Mouse (Mus musculus) forebrain, embryonic 13.5 days (tissue): Measurements from ENCODE around the gene Wbp1l. TPM values are rescaled to one million over a fixed set of nuclear protein-coding genes. Genes with fewer than 3 reads are reported as not detected.
"Not testable (repeated sequence)": the region's sequence is repeated elsewhere in the genome, so short reads cannot be mapped to it uniquely, and the experiment has no call there.

Source experiments
- ATAC-seq: fragments of 200-750 bp; cut with Nextera tagmentation; 2 replicates; pipeline ENCODE4 v1.8.0; 2017
- H3K27ac ChIP-seq: fragments of 300-500 bp; sonication (generic); 2 replicates; pipeline ENCODE4 v1.5.1; 2015; ENCODE audit warnings: inconsistent platforms, mild to moderate bottlenecking, moderate library complexity
- H3K27me3 ChIP-seq: fragments of 300-500 bp; sonication (generic); 2 replicates; pipeline ENCODE4 v1.6.1; 2015; ENCODE audit warnings: mild to moderate bottlenecking, inconsistent platforms
- H3K36me3 ChIP-seq: fragments of 300-500 bp; sonication (generic); 2 replicates; pipeline ENCODE4 v1.6.1; 2015; ENCODE audit warnings: mild to moderate bottlenecking, inconsistent platforms; ENCODE audit not compliant: poor library complexity, severe bottlenecking
- H3K4me1 ChIP-seq: fragments of 300-500 bp; sonication (generic); 2 replicates; pipeline ENCODE4 v1.6.1; 2015; ENCODE audit warnings: inconsistent platforms
- H3K4me2 ChIP-seq: fragments of 300-500 bp; sonication (generic); 2 replicates; pipeline ENCODE4 v1.6.1; 2015; ENCODE audit warnings: inconsistent platforms, mild to moderate bottlenecking, moderate library complexity
- H3K4me3 ChIP-seq: fragments of 300-500 bp; sonication (generic); 2 replicates; pipeline ENCODE4 v1.5.1; 2015; ENCODE audit warnings: mild to moderate bottlenecking, inconsistent platforms
- H3K9ac ChIP-seq: fragments of 300-500 bp; sonication (generic); 2 replicates; pipeline ENCODE4 v1.6.1; 2015; ENCODE audit warnings: mild to moderate bottlenecking, inconsistent platforms
- H3K9me3 ChIP-seq: fragments of 300-500 bp; sonication (generic); replicated peaks from 2 replicates; pipeline ENCODE4 v1.6.1; 2016; ENCODE audit warnings: inconsistent platforms
- WGBS: fragments of 180-500 bp; shearing (Covaris S2); methylation state at CpG from one replicate; pipeline ENCODE4 v1.1.7; 2015; 5-methylcytosine and 5-hydroxymethylcytosine counted together
- polyA plus RNA-seq: library from polyadenylated mRNA; unstranded; fragments of >200 nt; fragmentation: Nextera tagmentation; extraction: Ambion mirVana; gene quantifications from 2 replicates; pipeline ENCODE4 v1.2.1, GENCODE M21; 2015

Gene Wbp1l
- polyA plus RNA-seq = 33.1 and 36.5 TPM in 2 replicates

DNA sequence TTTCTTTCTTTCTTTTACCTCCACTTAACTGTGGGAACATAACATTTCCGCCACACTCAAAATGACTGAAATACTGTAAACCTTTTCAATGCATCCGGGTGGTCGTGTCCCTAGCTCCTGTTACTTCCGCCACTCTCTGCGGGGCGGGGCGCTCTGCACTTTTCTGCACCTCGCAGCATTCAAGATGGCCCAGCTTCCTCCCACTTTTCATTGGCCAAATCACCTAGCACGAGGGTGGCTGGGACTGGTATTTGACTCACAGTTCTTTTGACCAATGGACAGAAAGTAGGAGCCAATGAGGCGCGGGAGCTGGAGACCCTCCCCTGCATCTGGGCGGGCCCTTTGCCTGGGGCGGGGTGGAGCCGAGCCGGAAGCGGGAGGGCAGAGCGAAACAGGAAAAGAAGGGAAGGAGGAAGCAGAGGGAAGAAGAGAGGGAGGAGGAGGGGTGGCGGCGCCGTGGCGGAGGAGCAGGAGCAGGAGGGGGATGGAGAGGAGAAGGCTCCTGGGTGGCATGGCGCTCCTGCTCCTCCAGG lies at the start of gene Wbp1l:
Gene Wbp1l, plus strand, starts transcription at position 365 of the 533 bp plus-strand sequence.
- no peaks in the 10 kb centered on the region for H3K9me3 ChIP-seq
- peak within 1 kb of the TSS; percentile 36 for H3K27ac ChIP-seq
- no peaks in the 10 kb centered on the region for H3K27me3 ChIP-seq
- H3K4me1 ChIP-seq = peaks cover 31% of the 10 kb centered on the region
- H3K9ac ChIP-seq = peak within 1 kb of the TSS; percentile 77
- WGBS = under 1% methylated on average over 21 of the region's 22 CpGs
- H3K4me2 ChIP-seq = peak within 1 kb of the TSS; percentile 95
- peak within 1 kb of the TSS; percentile 84 for H3K4me3 ChIP-seq
- peak; percentile 99 for ATAC-seq
- peaks cover 26% of the 10 kb centered on the region for H3K36me3 ChIP-seq

- Histone ChIP-seq H3K36me3 (peaks cover 58% of the 10 kb centered on the region), H3K9ac (no peak overlapping the region), H3K4me3 (no peak overlapping the region), H3K9me3 (no peaks in the 10 kb centered on the region), H3K27me3 (no peaks in the 10 kb centered on the region), H3K4me1 (peaks cover 24% of the 10 kb centered on the region), H3K4me2 (no peak overlapping the region), H3K27ac (no peak overlapping the region)
- 85% methylated on average over 4 of the region's 4 CpGs for WGBS
- ATAC-seq = no peak
These were observed 48.5 kb upstream of the Wbp1l start for GRCm38 (mm10) chr19:46550385-46550784.

GRCm38 (mm10) chr19:46552496-46552895 lies 46.4 kb upstream of the Wbp1l start:
- Histone ChIP-seq H3K4me1 (peaks cover 19% of the 10 kb centered on the region), H3K27ac (no peak overlapping the region; the same call in 1 of the 2 replicates), H3K27me3 (no peaks in the 10 kb centered on the region), H3K9ac (no peak overlapping the region), H3K4me2 (no peak overlapping the region), H3K9me3 (no peaks in the 10 kb centered on the region), H3K4me3 (no peak overlapping the region), H3K36me3 (peaks cover 70% of the 10 kb centered on the region)
- WGBS = 88% methylated on average over 3 of the region's 4 CpGs
- no peak for ATAC-seq

GRCm38 (mm10) chr19:46553541-46553955 lies 45.3 kb upstream of the Wbp1l start:
- WGBS = 55% methylated on average over 11 of the region's 11 CpGs
- Histone ChIP-seq H3K4me2 (no peak overlapping the region), H3K9me3 (no peaks in the 10 kb centered on the region), H3K9ac (no peak overlapping the region), H3K4me1 (peaks cover 10% of the 10 kb centered on the region; the same call in 1 of the 2 replicates), H3K27me3 (no peaks in the 10 kb centered on the region), H3K36me3 (peaks cover 71% of the 10 kb centered on the region), H3K4me3 (no peak overlapping the region), H3K27ac (peak overlapping the region; percentile 20; the same call in 1 of the 2 replicates)
- ATAC-seq = peak; percentile 84

DNA sequence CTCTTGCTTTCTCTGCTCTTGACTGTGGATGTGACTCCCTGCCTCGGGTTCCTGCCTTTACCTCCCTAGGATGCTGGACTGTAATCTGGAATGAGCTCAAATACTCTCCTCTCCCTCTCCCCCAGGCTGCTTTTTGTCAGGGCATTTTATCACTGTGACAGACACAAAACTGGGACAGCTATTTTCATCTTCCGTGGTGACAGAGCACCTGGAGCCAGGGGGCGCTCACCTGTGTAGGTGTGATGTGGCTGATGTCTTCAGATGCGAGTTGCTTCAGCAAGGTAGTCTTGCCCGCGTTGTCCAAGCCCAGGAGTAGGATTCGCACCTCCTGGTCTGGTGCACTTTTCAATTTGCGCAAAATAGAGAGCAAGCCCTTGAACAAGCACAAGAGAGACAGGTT lies 40.9 kb upstream of the Wbp1l start:
- ATAC-seq = no peak
- WGBS = 78% methylated on average over 8 of the region's 8 CpGs
- peaks cover 51% of the 10 kb centered on the region for H3K36me3 ChIP-seq

GRCm38 (mm10) chr19:46558631-46559030 lies 40.3 kb upstream of the Wbp1l start:
- 67% methylated on average over 12 of the region's 12 CpGs for WGBS
- Histone ChIP-seq H3K27me3 (no peaks in the 10 kb centered on the region), H3K4me1 (peaks cover 8% of the 10 kb centered on the region; the same call in 1 of the 2 replicates), H3K4me2 (no peak overlapping the region), H3K27ac (no peak overlapping the region), H3K36me3 (peaks cover 51% of the 10 kb centered on the region), H3K4me3 (no peak overlapping the region), H3K9me3 (no peaks in the 10 kb centered on the region), H3K9ac (no peak overlapping the region)
- ATAC-seq = no peak

More for the DNA sequence above, 40.9 kb upstream of the Wbp1l start:
- Histone ChIP-seq H3K9ac (no peak overlapping the region), H3K4me1 (peaks cover 13% of the 10 kb centered on the region; the same call in 1 of the 2 replicates), H3K27me3 (no peaks in the 10 kb centered on the region), H3K4me2 (no peak overlapping the region), H3K4me3 (no peak overlapping the region), H3K27ac (no peak overlapping the region), H3K9me3 (no peaks in the 10 kb centered on the region)

GRCm38 (mm10) chr19:46562132-46562531 lies 36.8 kb upstream of the Wbp1l start:
- no peak overlapping the region for H3K4me3 ChIP-seq
- no peak overlapping the region for H3K9ac ChIP-seq
- no peaks in the 10 kb centered on the region for H3K27me3 ChIP-seq
- 0 out of 2 replicates have a peak, but pooled peaks cover 12% of the 10 kb centered on the region for H3K4me1 ChIP-seq
- no peak overlapping the region for H3K27ac ChIP-seq
- WGBS = 28% methylated on average over 1 of the region's 1 CpGs
- H3K9me3 ChIP-seq = no peaks in the 10 kb centered on the region; the same call in 1 of the 2 replicates
- no peak for ATAC-seq
- peaks cover 23% of the 10 kb centered on the region for H3K36me3 ChIP-seq
- H3K4me2 ChIP-seq = no peak overlapping the region

GRCm38 (mm10) chr19:46562581-46563515 lies 36.0 kb upstream of the Wbp1l start:
- H3K4me1 ChIP-seq = 0 out of 2 replicates have a peak, but pooled peaks cover 12% of the 10 kb centered on the region
- no peak overlapping the region for H3K9ac ChIP-seq
- peaks cover 23% of the 10 kb centered on the region for H3K36me3 ChIP-seq
- H3K27ac ChIP-seq = no peak overlapping the region
- no peak overlapping the region for H3K4me2 ChIP-seq
- H3K4me3 ChIP-seq = no peak overlapping the region
- H3K27me3 ChIP-seq = no peaks in the 10 kb centered on the region
- no peaks in the 10 kb centered on the region; the same call in 1 of the 2 replicates for H3K9me3 ChIP-seq
- 87% methylated on average over 14 of the region's 14 CpGs for WGBS
- ATAC-seq = no peak

DNA sequence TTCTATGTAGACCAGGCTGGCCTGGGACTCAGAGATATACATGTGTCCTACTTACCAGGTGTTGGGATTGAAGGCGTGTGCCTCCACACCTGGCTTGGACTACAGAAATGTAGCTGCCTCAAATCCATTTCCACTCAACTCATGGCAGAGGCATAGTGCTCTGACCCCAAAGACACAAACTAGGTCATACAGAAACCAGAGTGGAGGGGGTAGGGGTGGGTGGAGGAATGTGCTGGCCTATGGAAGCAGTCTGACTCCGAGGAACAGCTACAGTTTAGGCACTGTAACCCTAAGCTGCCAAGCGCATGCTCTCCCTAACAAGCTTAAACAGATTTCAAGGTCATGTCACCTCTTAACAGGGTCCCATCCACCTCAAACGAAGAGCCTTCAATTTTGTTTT lies 35.3 kb upstream of the Wbp1l start:
- H3K4me2 ChIP-seq = no peak overlapping the region
- H3K4me3 ChIP-seq = no peak overlapping the region
- peaks cover 17% of the 10 kb centered on the region for H3K36me3 ChIP-seq
- no peaks in the 10 kb centered on the region for H3K27me3 ChIP-seq
- no peak overlapping the region for H3K27ac ChIP-seq
- H3K9ac ChIP-seq = no peak overlapping the region
- WGBS = 86% methylated on average over 4 of the region's 4 CpGs
- no peak for ATAC-seq
- H3K4me1 ChIP-seq = 0 out of 2 replicates have a peak, but pooled peaks cover 12% of the 10 kb centered on the region
- no peaks in the 10 kb centered on the region; the same call in 1 of the 2 replicates for H3K9me3 ChIP-seq

GRCm38 (mm10) chr19:46564043-46564462 lies 34.8 kb upstream of the Wbp1l start:
- WGBS = 64% methylated on average over 14 of the region's 14 CpGs
- Histone ChIP-seq H3K27me3 (no peaks in the 10 kb centered on the region), H3K36me3 (peaks cover 17% of the 10 kb centered on the region), H3K9me3 (no peaks in the 10 kb centered on the region; the same call in 1 of the 2 replicates), H3K4me1 (0 out of 2 replicates have a peak, but pooled peaks cover 12% of the 10 kb centered on the region), H3K4me2 (no peak overlapping the region), H3K9ac (no peak overlapping the region), H3K27ac (no peak overlapping the region), H3K4me3 (no peak overlapping the region)
- ATAC-seq = no peak

- Histone ChIP-seq H3K4me2 (peak overlapping the region; percentile 86), H3K9ac (peak overlapping the region; percentile 87), H3K4me3 (peak overlapping the region; percentile 86), H3K4me1 (peaks cover 30% of the 10 kb centered on the region)
- not testable (repeated sequence) for ATAC-seq, H3K9me3 ChIP-seq, H3K27ac ChIP-seq, H3K27me3 ChIP-seq, H3K36me3 ChIP-seq
- 89% methylated on average over 3 of the region's 3 CpGs for WGBS
These were observed 27.5 kb upstream of the Wbp1l start for GRCm38 (mm10) chr19:46571211-46571877.
